Mouse (Mus musculus) ES-E14 (cell line): Measurements from ENCODE around the gene Luzp1. TPM values are rescaled to one million over a fixed set of nuclear protein-coding genes. Genes with fewer than 3 reads are reported as not detected.

Experiments
- DNase-seq: peaks from one replicate; pipeline ENCODE4 v3.0.0-alpha.2; 2013; ENCODE audit warnings: low read depth, low spot score
- H3K27ac ChIP-seq: 2 replicates; pipeline ENCODE4 v1.5.1; 2012; ENCODE audit warnings: low read depth, mild to moderate bottlenecking, low read length, moderate library complexity, mixed read lengths; ENCODE audit not compliant: poor library complexity, insufficient read depth, severe bottlenecking
- H3K36me3 ChIP-seq: 2 replicates; pipeline ENCODE4 v1.6.1; 2012; ENCODE audit warnings: mild to moderate bottlenecking, low read length, moderate library complexity, mixed read lengths; ENCODE audit not compliant: control insufficient read depth, poor library complexity, insufficient read depth, severe bottlenecking
- H3K4me1 ChIP-seq, 2 experiments: fragments of 150-350 bp in 1 of 2; sonication (generic) in 1 of 2; 2 replicates each; pipeline ENCODE4 v1.6.1; 2012; ENCODE audit warnings: low read length in 2 of 2, mild to moderate bottlenecking in 1 of 2, mixed read lengths in 1 of 2; ENCODE audit not compliant: control insufficient read depth in 2 of 2, insufficient read depth in 2 of 2, poor library complexity in 1 of 2
- H3K4me3 ChIP-seq, 2 experiments: fragments of 150-350 bp in 1 of 2; sonication (generic) in 1 of 2; 2 replicates each; pipeline ENCODE4 v1.5.1; 2012; ENCODE audit warnings: low read length in 2 of 2, low read depth in 1 of 2, mild to moderate bottlenecking in 1 of 2, mixed read lengths in 1 of 2; ENCODE audit not compliant: insufficient read depth in 1 of 2, poor library complexity in 1 of 2, severe bottlenecking in 1 of 2
- H3K9ac ChIP-seq: 2 replicates; pipeline ENCODE4 v1.6.1; 2012; ENCODE audit warnings: low read depth, mild to moderate bottlenecking, low read length, mixed read lengths; ENCODE audit not compliant: poor library complexity, insufficient read depth, severe bottlenecking
- H3K9me3 ChIP-seq: fragments of 150-350 bp; sonication (generic); 2 replicates; pipeline ENCODE4 v1.6.1; 2012; ENCODE audit warnings: low read depth, mild to moderate bottlenecking, low read length; ENCODE audit not compliant: control insufficient read depth, insufficient read depth
- CHD2 ChIP-seq: IDR thresholded peaks from 2 replicates; pipeline ENCODE4 v1.6.1; 2014; ENCODE audit warnings: mild to moderate bottlenecking, low read depth, low read length, inconsistent platforms
- HCFC1 ChIP-seq: IDR thresholded peaks from 2 replicates; pipeline ENCODE4 v1.6.1; 2012; ENCODE audit warnings: low read length, inconsistent platforms, borderline replicate concordance; ENCODE audit not compliant: insufficient read depth
- MAFK ChIP-seq: IDR thresholded peaks from 2 replicates; pipeline ENCODE4 v1.6.1; 2014; ENCODE audit warnings: mild to moderate bottlenecking, low read depth, low read length, inconsistent platforms; ENCODE audit not compliant: insufficient read depth
- ZC3H11A ChIP-seq: IDR thresholded peaks from 2 replicates; pipeline ENCODE4 v1.6.1; 2012; ENCODE audit warnings: low read depth, mild to moderate bottlenecking, inconsistent platforms, low read length, borderline replicate concordance
- ZNF384 ChIP-seq: IDR thresholded peaks from 2 replicates; pipeline ENCODE4 v1.6.1; 2012; ENCODE audit warnings: low read depth, low read length, inconsistent platforms
- in situ Hi-C, 2 experiments: fragments of 600-800 bp; cut with MboI; formaldehyde crosslinking; loops; one replicate each; pipeline ENCODE4 v1.15.1; 2025; ENCODE audit warnings: low sequenced_read_pairs in 2 of 2, inconsistent platforms in 1 of 2; ENCODE audit not compliant: unreplicated experiment in 2 of 2
- total RNA-seq: library from RNA; depleted of rRNA; stranded (reverse); fragments of 300-350 nt; gene quantifications from 2 replicates; pipeline ENCODE4 v1.2.3, GENCODE M21; 2012

Luzp1 gene
- total RNA-seq, 1 experiment = 41.0 TPM

GRCm38 (mm10) chr4:136430609-136431375, 38.8 kb upstream of the Luzp1 start:
- no peaks in the 10 kb centered on the region for H3K9me3 ChIP-seq
- no peaks in the 10 kb centered on the region for H3K36me3 ChIP-seq
- in situ Hi-C loops = no loop called here
- TF ChIP-seq ZNF384 (no peak), ZC3H11A (no peak), MAFK (peak; percentile 49; the same call in 1 of the 2 replicates), HCFC1 (no peak), CHD2 (no peak)
- no peak for DNase-seq
- H3K27ac ChIP-seq = no peak overlapping the region
- H3K4me1 ChIP-seq = peaks cover 0 to 7% of the 10 kb centered on the region in 2 experiments; a peak in 1 of 4 replicates
- H3K9ac ChIP-seq = no peak overlapping the region
- H3K4me3 ChIP-seq = no peak overlapping the region

GRCm38 (mm10) chr4:136431376-136431693, 38.2 kb upstream of the Luzp1 start:
- TF ChIP-seq CHD2 = no peak
- TF ChIP-seq HCFC1 = no peak
- TF ChIP-seq ZNF384 = no peak
- TF ChIP-seq MAFK = no peak; the same call in 1 of the 2 replicates
- TF ChIP-seq ZC3H11A = no peak
- peak; percentile 77 for DNase-seq
- H3K27ac ChIP-seq = no peak overlapping the region

GRCm38 (mm10) chr4:136434029-136434428, 35.5 kb upstream of the Luzp1 start:
- no peak for TF ChIP-seq MAFK
- TF ChIP-seq ZNF384 = no peak
- TF ChIP-seq CHD2 = no peak
- H3K9me3 ChIP-seq = no peaks in the 10 kb centered on the region
- no peak overlapping the region for H3K9ac ChIP-seq
- in situ Hi-C loops = no loop called here
- DNase-seq = no peak
- H3K4me1 ChIP-seq = peaks cover 0 to 10% of the 10 kb centered on the region in 2 experiments; a peak in 1 of 4 replicates
- H3K4me3 ChIP-seq = no peak overlapping the region
- H3K27ac ChIP-seq = no peak overlapping the region
- no peaks in the 10 kb centered on the region for H3K36me3 ChIP-seq

More at GRCm38 (mm10) chr4:136431376-136431693, 38.2 kb upstream of the Luzp1 start:
- Histone ChIP-seq H3K9ac (no peak overlapping the region), H3K36me3 (no peaks in the 10 kb centered on the region), H3K4me3 (no peak overlapping the region), H3K9me3 (no peaks in the 10 kb centered on the region), H3K4me1 (peaks cover 0 to 7% of the 10 kb centered on the region in 2 experiments; a peak in 1 of 4 replicates)
- in situ Hi-C loops = no loop called here

GRCm38 (mm10) chr4:136439106-136439505, 30.5 kb upstream of the Luzp1 start:
- Histone ChIP-seq H3K9ac (no peak overlapping the region), H3K9me3 (no peaks in the 10 kb centered on the region), H3K27ac (no peak overlapping the region), H3K4me1 (0 out of 4 replicates have a peak, but pooled peaks cover 0 to 3% of the 10 kb centered on the region in 2 experiments), H3K36me3 (no peaks in the 10 kb centered on the region), H3K4me3 (no peak overlapping the region)
- no peak for TF ChIP-seq CHD2
- TF ChIP-seq ZC3H11A = no peak
- no peak for TF ChIP-seq ZNF384
- no peak for TF ChIP-seq HCFC1
- no peak for TF ChIP-seq MAFK
- no peak for DNase-seq
- in situ Hi-C loops = no loop called here
